Mouse (Mus musculus): Measurements from ENCODE around the gene Zfp609.

The Zfp609 gene

GRCm38 (mm10) chr9:65762728-65763127 is 64.6 kb downstream of the Zfp609 start:
- in situ Hi-C loops (cut with MseI, MboI), result no loop called here

- in situ Hi-C loops (cut with MseI, MboI), result no loop called here
Measured at GRCm38 (mm10) chr9:65759992-65760391, 67.4 kb downstream of the Zfp609 start.

GRCm38 (mm10) chr9:65759256-65759655 is 68.1 kb downstream of the Zfp609 start:
- in situ Hi-C loops (cut with MseI, MboI), result no loop called here

GRCm38 (mm10) chr9:65757826-65758225 is 69.5 kb downstream of the Zfp609 start:
- in situ Hi-C loops (cut with MseI, MboI), result no loop called here

GRCm38 (mm10) chr9:65755673-65756375 is 71.5 kb downstream of the Zfp609 start:
- in situ Hi-C loops (cut with MseI, MboI), result no loop called here

GRCm38 (mm10) chr9:65755164-65755563 is 72.2 kb downstream of the Zfp609 start:
- in situ Hi-C loops (cut with MseI, MboI), result no loop called here

GRCm38 (mm10) chr9:65752632-65753031 is 74.7 kb downstream of the Zfp609 start:
- in situ Hi-C loops (cut with MseI, MboI), result no loop called here

- in situ Hi-C loops (cut with MseI, MboI), result no loop called here
Measured at GRCm38 (mm10) chr9:65751906-65752305, 75.5 kb downstream of the Zfp609 start.

- in situ Hi-C loops (cut with MseI, MboI), result no loop called here
Measured at GRCm38 (mm10) chr9:65748102-65748501, 79.3 kb downstream of the Zfp609 start.

- in situ Hi-C loops (cut with MseI, MboI), result no loop called here
Measured at GRCm38 (mm10) chr9:65746479-65746878, 80.9 kb downstream of the Zfp609 start.

GRCm38 (mm10) chr9:65745456-65745855 is 81.9 kb downstream of the Zfp609 start:
- in situ Hi-C loops (cut with MseI, MboI), result no loop called here

- in situ Hi-C loops (cut with MseI, MboI), result no loop called here
Measured at GRCm38 (mm10) chr9:65744171-65745082, 82.9 kb downstream of the Zfp609 start.

- in situ Hi-C loops (cut with MseI, MboI), result no loop called here
Measured at GRCm38 (mm10) chr9:65743809-65744170, 83.6 kb downstream of the Zfp609 start.

- in situ Hi-C loops (cut with MseI, MboI), result no loop called here
Measured at GRCm38 (mm10) chr9:65743322-65743721, 84.0 kb downstream of the Zfp609 start.

- in situ Hi-C loops (cut with MseI, MboI), result no loop called here
Measured at GRCm38 (mm10) chr9:65742777-65743176, 84.6 kb downstream of the Zfp609 start.

GRCm38 (mm10) chr9:65741066-65741852 is 86.1 kb downstream of the Zfp609 start:
- in situ Hi-C loops (cut with MseI, MboI), result no loop called here

- in situ Hi-C loops (cut with MseI, MboI), result no loop called here
Measured at GRCm38 (mm10) chr9:65734931-65735330, 92.4 kb downstream of the Zfp609 start.

GRCm38 (mm10) chr9:65728588-65728987 is 98.8 kb downstream of the Zfp609 start:
- in situ Hi-C loops (cut with MseI, MboI), result no loop called here

- in situ Hi-C loops (cut with MseI, MboI), result no loop called here
Measured at GRCm38 (mm10) chr9:65727491-65727890, 99.9 kb downstream of the Zfp609 start.

- in situ Hi-C loops (cut with MseI, MboI), result no loop called here
Measured at GRCm38 (mm10) chr9:65726431-65726830, 100.9 kb downstream of the Zfp609 start.

GRCm38 (mm10) chr9:65725291-65725622 is 102.1 kb downstream of the Zfp609 start:
- in situ Hi-C loops (cut with MseI, MboI), result no loop called here
